Mouse (Mus musculus) macrophage (primary cell): ENCODE results near the gene Foxg1. TPM values are rescaled to one million over a fixed set of nuclear protein-coding genes. Genes with fewer than 3 reads are reported as not detected.

Source experiments
- H3K27ac ChIP-seq: fragments of 350-480 bp; formaldehyde crosslinking; 2 replicates; pipeline ENCODE4 v1.9.0; 2021
- H3K36me3 ChIP-seq: fragments of 350-480 bp; formaldehyde crosslinking; 2 replicates; pipeline ENCODE4 v1.9.0; 2021; ENCODE audit errors: inconsistent target
- H3K4me3 ChIP-seq: fragments of 350-480 bp; formaldehyde crosslinking; 2 replicates; pipeline ENCODE4 v1.9.0; 2021; ENCODE audit errors: inconsistent target
- H3K79me2 ChIP-seq: fragments of 350-480 bp; formaldehyde crosslinking; 2 replicates; pipeline ENCODE4 v1.9.0; 2021; ENCODE audit errors: inconsistent target
- WGBS: methylation state at CpG from one replicate; pipeline ENCODE4 v1.1.7; 2026; ENCODE audit warnings: inconsistent platforms; ENCODE audit not compliant: missing documents; 5-methylcytosine and 5-hydroxymethylcytosine counted together
- polyA plus RNA-seq: library from polyadenylated mRNA; stranded (reverse); fragments of 250-400 nt; gene quantifications from 3 replicates; pipeline ENCODE4 v1.2.4, GENCODE M21; 2018; ENCODE audit warnings: inconsistent platforms

Foxg1 gene
- polyA plus RNA-seq, 1 experiment from 2014 or later = not detected

DNA sequence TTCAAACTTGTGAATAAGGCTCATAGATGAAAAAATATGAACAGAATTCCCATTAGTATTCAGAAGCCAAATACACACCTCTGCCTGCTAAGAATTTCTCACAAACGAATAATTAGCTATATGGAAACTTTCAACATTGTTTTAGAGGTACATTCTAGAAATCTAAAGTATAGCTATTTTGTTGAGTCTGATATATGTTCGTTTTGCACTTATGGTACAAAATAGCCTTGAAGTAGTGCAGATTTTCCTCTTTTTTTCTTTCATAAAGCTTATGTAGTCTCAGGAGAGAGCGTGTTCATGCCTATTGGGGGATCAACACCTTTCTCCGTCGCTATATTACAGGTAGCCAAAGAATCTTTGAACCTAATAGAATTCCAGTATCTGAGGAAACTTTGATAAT, 10.4 kb downstream of the Foxg1 start:
- WGBS = 15% methylated on average over 5 of the region's 5 CpGs
- H3K36me3 ChIP-seq = no peaks in the 10 kb centered on the region
- H3K4me3 ChIP-seq = no peak overlapping the region
- no peaks in the 10 kb centered on the region for H3K79me2 ChIP-seq
- H3K27ac ChIP-seq = no peak overlapping the region

DNA sequence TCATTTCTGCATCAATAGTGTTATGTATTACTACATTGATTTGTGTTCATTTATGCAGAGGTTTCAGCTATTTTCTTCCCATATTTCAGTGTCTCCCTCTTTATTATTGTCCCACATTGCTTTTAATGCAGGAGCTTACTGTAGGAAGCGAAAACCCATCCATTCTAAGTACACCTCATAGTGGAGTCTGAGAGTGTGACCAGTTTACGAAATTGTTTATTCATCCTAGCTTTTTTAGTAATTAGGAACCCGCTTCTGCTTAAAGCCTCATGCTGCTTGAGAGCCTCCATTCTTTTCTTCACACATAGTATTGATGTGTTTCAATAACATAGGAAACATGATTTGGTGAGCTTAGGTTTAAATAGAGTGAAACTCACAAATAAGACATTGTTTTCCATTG, 11.2 kb downstream of the Foxg1 start:
- Histone ChIP-seq H3K4me3 (no peak overlapping the region), H3K36me3 (no peaks in the 10 kb centered on the region), H3K79me2 (no peaks in the 10 kb centered on the region), H3K27ac (no peak overlapping the region)
- 18% methylated on average over 3 of the region's 3 CpGs for WGBS

DNA sequence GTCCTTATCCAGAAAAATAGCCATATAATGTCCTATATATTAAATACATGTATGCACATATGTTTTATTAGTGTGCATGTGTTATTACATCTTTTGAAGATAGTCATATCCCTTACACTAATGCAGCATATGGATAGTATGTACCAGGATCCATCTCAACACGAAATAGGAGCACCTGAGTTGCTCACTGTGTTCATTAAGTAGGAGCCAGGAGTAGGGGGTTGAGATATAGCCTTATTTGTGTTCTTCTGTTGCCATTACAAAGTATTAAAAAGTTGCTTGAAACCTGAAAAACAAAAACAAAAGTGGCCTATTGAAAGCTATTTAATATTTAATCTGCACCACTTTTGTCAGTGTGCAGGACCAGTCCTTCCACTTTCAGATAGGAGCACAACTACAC, 11.7 kb downstream of the Foxg1 start:
- WGBS = 6% methylated on average over 1 of the region's 1 CpGs

DNA sequence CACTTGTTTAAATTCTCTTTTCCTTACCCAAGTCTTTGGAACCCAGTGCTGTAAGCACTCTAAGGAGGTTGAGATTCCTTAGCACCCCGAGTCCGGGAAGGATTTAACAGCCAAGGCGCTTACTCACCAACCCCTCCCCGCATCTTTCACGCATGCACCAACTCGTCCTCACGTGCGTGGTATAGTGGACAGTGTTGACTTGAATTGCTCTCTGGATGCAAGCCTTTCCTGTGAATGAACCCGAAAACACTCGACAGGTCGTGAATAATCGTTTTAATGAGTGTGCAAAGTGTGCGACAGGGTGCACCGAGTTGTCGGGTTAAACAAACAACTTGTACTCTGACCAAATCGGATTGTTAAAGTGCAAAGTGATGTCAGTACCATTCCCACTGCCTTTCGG, 12.4 kb downstream of the Foxg1 start:
- 4% methylated on average over 17 of the region's 17 CpGs for WGBS
- no peak overlapping the region for H3K27ac ChIP-seq
- no peaks in the 10 kb centered on the region for H3K36me3 ChIP-seq

More for the DNA sequence above, 11.7 kb downstream of the Foxg1 start:
- Histone ChIP-seq H3K4me3 (no peak overlapping the region), H3K79me2 (no peaks in the 10 kb centered on the region), H3K27ac (no peak overlapping the region), H3K36me3 (no peaks in the 10 kb centered on the region)

DNA sequence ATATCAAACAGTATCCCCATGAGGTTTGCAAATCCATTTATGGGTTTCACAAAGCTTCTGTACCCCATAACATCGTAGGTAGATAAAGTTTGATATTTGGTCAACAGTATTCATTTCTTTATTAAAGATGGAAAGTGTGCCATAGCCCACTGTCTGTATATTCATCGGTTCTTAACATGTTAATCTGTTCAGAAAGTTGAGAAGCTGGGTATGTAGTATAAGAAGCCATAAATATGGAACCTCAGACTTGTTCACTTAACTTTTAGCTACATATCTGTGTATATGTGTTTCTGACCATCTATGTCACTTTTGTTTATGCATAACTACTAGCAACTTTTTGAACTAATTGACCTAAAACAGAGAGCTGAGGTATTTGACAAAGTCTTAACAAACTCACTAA, 13.5 kb downstream of the Foxg1 start:
- WGBS = 24% methylated on average over 2 of the region's 2 CpGs
- no peak overlapping the region for H3K4me3 ChIP-seq
- no peaks in the 10 kb centered on the region for H3K79me2 ChIP-seq
- no peaks in the 10 kb centered on the region for H3K36me3 ChIP-seq
- H3K27ac ChIP-seq = no peak overlapping the region

More for the DNA sequence above, 12.4 kb downstream of the Foxg1 start:
- Histone ChIP-seq H3K79me2 (no peaks in the 10 kb centered on the region), H3K4me3 (no peak overlapping the region)

DNA sequence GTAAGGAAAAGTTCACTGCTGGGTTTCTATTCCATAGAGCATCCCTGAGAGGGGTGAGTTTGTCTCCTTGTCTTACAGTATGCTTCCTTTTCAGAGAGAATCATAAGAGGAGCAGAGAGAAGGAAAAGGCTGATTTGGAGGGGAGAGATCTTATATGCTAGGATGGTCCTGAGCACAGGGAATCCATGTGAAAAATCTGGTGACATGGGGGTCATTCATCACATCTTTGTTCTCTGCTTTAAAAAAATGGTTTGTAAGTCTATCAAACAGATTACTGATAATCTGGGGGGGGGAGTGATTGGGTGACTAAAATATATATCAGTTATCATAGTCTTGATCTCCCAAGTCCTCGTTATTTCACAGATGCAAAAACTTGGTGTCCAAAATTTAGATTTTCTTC, 14.3 kb downstream of the Foxg1 start:
- H3K4me3 ChIP-seq = no peak overlapping the region
- H3K36me3 ChIP-seq = no peaks in the 10 kb centered on the region
- no peaks in the 10 kb centered on the region for H3K79me2 ChIP-seq
- WGBS = 33% methylated on average over 1 of the region's 1 CpGs
- H3K27ac ChIP-seq = no peak overlapping the region

DNA sequence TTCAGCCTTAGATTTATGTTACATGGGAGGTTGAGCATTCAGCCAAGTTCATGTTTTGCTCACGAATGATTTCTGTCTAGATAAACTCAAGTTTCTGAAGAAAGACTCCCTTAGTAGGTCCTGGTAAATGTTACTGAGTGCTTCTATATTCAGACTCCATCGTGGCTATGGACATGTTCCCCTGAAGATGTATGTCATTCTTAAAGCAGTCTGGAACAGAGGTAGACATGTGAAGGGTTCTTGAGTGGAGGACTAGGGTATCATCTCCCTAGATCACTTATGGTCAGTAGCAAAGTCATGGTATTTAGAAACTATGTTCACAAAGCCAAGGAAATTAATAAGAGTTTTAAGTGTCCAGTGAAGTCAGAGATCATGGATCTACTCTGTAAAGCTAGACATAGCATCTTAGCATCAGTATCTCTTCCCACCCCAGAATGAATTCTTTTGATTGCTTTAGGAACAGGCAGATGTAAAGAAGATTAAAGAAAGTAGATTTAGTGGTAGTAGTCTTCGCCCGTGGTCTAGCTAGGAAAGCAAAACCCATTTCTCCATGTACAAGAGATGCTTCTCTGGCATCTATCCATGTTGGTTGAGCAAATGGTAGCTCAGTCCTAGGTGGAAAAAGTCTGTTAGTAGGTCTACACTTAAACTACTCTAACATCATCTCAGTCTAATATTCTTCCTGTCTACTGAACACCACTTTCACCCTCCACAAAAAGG, 15.1 kb downstream of the Foxg1 start:
- no peak overlapping the region for H3K27ac ChIP-seq
- 30% methylated on average over 4 of the region's 4 CpGs for WGBS
- no peak overlapping the region for H3K4me3 ChIP-seq
- H3K79me2 ChIP-seq = no peaks in the 10 kb centered on the region
- H3K36me3 ChIP-seq = no peaks in the 10 kb centered on the region

DNA sequence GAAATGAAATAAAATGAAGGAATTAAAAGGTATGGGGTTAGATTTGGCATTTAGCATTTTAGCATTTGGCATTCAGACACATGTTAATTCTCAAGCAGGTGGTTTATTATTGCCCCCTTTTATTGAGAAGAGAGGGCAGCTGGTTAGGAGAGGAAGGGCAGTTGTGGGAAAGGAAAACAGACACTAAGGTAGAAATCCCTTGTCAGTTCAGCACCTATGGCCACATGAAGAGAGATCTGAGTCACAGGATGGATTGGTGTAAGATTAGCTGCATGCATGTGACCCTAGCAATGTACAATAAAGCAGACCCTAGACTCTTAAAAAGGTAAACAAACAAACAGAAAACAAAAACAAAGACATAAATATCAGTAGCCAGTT, 15.7 kb downstream of the Foxg1 start:
- no peaks in the 10 kb centered on the region for H3K79me2 ChIP-seq
- no peak overlapping the region for H3K4me3 ChIP-seq
- no peak overlapping the region for H3K27ac ChIP-seq
- H3K36me3 ChIP-seq = no peaks in the 10 kb centered on the region

DNA sequence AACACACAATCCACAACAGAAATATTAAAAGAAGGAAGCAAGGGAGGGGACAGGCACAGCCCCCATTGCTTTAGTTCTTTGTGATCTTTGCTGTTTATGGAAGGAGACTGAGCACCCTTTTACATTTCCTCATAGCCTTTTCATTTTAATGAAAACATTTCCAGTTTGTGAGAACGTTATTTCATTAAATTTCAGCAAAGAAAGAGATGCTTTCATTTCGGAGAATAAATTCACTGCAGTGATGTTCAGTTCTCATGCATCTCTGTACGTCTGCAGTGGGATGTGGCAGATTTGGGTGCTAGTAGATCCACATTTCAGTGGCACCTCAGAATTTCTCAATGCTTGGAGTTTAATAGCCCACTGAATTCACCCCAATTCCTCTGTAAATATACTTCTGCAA, 16.2 kb downstream of the Foxg1 start:
- Histone ChIP-seq H3K79me2 (no peaks in the 10 kb centered on the region), H3K36me3 (no peaks in the 10 kb centered on the region), H3K27ac (no peak overlapping the region), H3K4me3 (no peak overlapping the region)
- WGBS = 36% methylated on average over 3 of the region's 3 CpGs

DNA sequence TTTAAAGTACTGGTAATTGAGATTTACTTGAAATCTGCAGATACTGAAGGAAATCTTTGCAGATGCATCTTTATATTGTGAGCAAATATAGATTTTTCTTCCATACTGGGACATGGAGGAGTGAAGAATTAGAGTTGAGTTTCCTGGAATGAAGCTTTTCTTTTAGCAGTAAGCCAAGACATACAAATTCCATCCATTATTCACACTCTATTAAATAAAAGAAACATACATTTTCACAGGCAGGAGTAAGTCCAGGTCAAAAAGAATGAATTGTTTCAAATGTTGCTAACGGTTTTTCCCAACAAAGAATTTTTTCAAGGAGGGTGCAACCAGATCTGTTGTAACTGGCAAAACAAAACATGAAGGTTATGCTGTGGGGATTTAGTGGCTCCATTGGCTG, 17.2 kb downstream of the Foxg1 start:
- H3K36me3 ChIP-seq = no peaks in the 10 kb centered on the region
- H3K4me3 ChIP-seq = no peak overlapping the region
- 13% methylated on average over 1 of the region's 1 CpGs for WGBS
- H3K27ac ChIP-seq = no peak overlapping the region
- no peaks in the 10 kb centered on the region for H3K79me2 ChIP-seq

DNA sequence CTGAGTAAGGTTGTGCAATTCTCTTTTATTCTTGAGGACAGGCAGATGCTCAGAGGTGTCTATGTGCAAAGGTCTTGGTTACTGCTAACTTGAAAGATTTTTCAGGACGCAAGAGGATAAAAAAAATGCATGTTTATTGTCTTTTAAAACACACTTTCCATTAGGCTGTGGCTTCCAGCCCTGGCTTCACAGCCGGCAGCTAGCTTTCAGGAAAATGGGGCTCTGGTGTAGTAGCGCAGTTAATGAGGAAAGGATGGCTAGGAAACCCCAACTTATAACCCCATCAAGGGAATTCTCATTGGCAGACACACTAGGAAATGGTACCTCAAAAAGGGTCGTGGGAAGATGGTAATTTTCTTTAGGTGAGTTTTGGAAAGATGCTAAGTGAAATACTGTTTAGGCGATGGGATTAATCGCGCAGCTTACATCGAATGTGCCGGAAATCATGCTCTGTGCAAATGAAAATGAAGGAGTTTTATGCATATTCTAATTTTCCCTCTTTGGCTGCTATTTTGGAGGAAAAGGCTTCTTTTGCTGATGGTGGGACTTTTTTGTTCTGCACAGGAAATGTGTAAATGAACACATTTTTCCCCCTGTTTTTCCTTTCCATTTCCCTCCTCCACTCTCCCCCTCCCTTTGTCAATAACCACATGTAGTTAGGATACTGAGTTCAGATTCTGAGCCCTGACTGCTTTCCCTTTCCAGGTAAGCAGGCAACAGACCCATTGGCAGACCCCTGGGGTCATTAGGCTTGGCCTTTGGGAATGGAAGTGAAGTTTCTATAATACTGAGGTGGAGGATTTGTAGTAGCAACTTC, 17.8 kb downstream of the Foxg1 start:
- H3K36me3 ChIP-seq = no peaks in the 10 kb centered on the region
- H3K27ac ChIP-seq = no peak overlapping the region
- 10% methylated on average over 9 of the region's 9 CpGs for WGBS
- no peak overlapping the region for H3K4me3 ChIP-seq
- no peaks in the 10 kb centered on the region for H3K79me2 ChIP-seq

DNA sequence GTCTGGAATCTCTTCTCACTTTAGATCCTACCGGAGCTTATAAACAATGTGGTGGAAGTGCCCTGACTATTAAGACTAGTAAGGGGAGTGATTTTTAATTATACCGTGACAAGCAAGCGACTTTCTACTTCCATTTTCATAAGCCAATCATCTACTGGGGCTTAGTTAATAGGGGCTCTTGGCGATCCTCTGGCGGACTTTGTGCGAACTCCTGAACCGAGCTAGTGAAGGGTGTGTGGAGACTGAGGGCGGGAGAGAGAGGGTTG, 18.3 kb downstream of the Foxg1 start:
- no peaks in the 10 kb centered on the region for H3K36me3 ChIP-seq
- WGBS = 1% methylated on average over 8 of the region's 8 CpGs
- H3K79me2 ChIP-seq = no peaks in the 10 kb centered on the region
- H3K4me3 ChIP-seq = no peak overlapping the region
- H3K27ac ChIP-seq = no peak overlapping the region

DNA sequence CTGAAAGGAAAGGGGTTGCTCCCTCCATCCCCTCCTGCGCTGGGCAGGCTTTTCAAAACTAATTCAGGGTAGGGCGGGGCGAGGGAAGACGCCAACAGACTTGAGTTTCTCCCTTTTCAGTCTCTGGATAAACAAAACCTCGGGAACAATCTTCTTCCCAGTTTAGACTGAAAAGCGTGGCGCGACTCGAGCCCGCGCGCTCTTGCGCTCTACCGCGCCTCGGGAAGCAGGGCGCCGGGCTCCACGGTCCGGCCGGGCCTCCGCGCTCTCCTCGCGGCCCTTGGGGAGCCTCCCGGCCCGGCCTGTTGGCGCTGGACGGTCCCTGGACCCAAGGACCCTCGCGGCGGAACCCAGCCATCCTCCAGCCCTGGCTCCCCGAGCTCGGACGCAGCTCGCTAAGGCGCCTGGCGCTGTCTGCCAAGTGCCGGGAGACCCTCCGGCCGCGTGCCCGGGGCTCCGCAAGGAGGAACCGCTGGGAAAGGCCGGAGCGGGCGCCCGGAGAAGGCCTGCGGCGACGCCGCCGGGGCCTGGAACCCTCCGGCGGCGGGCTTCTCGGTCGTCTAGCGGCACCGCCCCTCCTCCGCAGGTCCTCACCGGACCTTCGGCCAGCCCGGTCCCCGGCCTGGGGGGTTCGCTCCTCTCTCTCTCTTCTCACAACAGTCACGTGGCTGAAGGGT, 18.8 kb downstream of the Foxg1 start:
- Histone ChIP-seq H3K36me3 (no peaks in the 10 kb centered on the region), H3K4me3 (no peak overlapping the region), H3K27ac (no peak overlapping the region), H3K79me2 (no peaks in the 10 kb centered on the region)
- WGBS = 2% methylated on average over 64 of the region's 68 CpGs

DNA sequence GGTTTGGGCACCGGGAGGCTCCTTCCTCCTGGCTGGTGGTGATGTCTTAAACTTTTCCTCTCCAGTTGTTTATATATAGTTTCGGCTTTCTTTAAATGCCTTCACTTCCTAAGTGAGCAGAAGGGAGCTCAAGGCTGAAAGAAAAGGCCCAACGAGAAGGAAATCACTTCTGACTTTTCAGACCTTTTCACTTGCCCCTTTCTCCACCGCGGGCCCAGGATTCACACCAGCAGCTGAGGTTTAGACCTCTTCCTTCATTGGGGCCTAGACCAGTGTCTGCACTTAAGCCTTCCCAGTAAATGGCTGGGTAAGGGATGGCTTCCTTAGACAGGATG, 19.3 kb downstream of the Foxg1 start:
- 3% methylated on average over 5 of the region's 5 CpGs for WGBS

DNA sequence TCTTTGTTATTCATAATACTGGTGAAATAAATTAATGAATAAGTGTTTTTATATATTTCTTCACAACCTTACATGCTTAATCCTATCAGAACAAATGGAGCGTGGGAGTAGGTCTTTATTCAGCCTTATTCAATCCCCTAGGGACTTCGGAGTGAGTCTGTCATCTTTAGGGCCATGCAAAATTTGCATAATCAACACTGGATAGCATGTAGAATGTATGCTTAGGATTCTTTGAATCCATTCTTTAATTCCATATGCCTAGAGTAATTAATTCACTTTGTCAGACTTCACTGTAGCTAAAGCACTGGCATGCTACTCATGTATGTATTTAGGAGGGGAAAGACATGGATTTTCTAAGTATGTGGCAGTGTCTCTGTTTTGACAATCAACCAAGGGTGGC, 27.4 kb downstream of the Foxg1 start:
- H3K79me2 ChIP-seq = no peaks in the 10 kb centered on the region
- WGBS = 76% methylated on average over 2 of the region's 2 CpGs
- H3K27ac ChIP-seq = no peak overlapping the region
- H3K4me3 ChIP-seq = no peak overlapping the region
- H3K36me3 ChIP-seq = no peaks in the 10 kb centered on the region

More for the DNA sequence above, 19.3 kb downstream of the Foxg1 start:
- no peaks in the 10 kb centered on the region for H3K36me3 ChIP-seq
- H3K4me3 ChIP-seq = no peak overlapping the region
- no peak overlapping the region for H3K27ac ChIP-seq
- H3K79me2 ChIP-seq = no peaks in the 10 kb centered on the region
